8 mouse cellular contexts compared by ENCODE assay signal in the genomic region with DNA sequence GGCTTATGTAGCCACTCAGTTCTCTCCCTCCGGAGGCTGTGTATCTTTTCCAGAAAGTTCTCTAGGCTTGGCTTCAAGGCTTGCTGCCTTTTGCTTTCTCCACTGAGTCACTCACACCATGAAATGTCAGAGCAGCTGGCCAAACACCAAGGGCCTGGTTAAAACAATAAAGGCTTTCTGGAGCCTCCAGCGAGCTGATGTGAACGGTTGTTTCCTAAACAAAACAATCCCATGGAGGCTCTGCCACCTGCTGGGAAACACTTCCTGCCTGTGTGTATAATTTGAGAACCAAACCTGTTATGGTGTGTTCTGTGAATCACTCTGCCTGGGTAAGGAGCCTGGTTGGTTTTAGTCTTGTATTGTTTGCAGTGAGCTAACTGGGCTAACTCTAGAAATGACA.
DNase-seq lines count a peak whose midpoint lies in the region; ATAC-seq lines count a peak whose summit lies in the region.

No protein-coding gene starts in this region.

- H3K9ac ChIP-seq in heart, embryonic 15.5 days = no peak overlapping the region

- H3K27me3 ChIP-seq in heart, embryonic 15.5 days = no peaks in the 10 kb centered on the region

- peak; percentile 19 for DNase-seq in ES-CJ7 (ENCODE audit: low read depth, low spot score)
- DNase-seq in adrenal gland, adult 8-10 months = peak; percentile 58
- DNase-seq in fat pad, adult 2 months (ENCODE audit: extremely low read depth, low read depth, low spot score) = peak; percentile 7
- DNase-seq in layer of hippocampus, postnatal 10 days (ENCODE audit: low spot score in 2 of 2) = peak; percentile 16 to 36
- peak; percentile 44 to 52 for DNase-seq in lung, postnatal 4 days
- peak; percentile 30 to 39 for DNase-seq in right cerebral cortex, postnatal 36 days (ENCODE audit: low spot score in 2 of 2)
- no peak for DNase-seq in natural killer cell, adult 2 months (ENCODE audit: low spot score in 2 of 2)

- H3K9me3 ChIP-seq in heart, embryonic 15.5 days (replicated peaks) = no peaks in the 10 kb centered on the region; the same call in 1 of the 2 replicates

- no peak overlapping the region for H3K4me3 ChIP-seq in heart, embryonic 15.5 days

- WGBS in heart, embryonic 15.5 days = 21% methylated on average over 3 of the region's 3 CpGs

- H3K27ac ChIP-seq in heart, embryonic 15.5 days = no peak overlapping the region

- 0 out of 2 replicates have a peak, but pooled peaks have one; percentile 14 for ATAC-seq in heart, embryonic 15.5 days (replicated peaks; ENCODE audit: insufficient number of reproducible peaks, insufficient read depth, low FRiP score, low read depth)

- H3K4me1 ChIP-seq in heart, embryonic 15.5 days (replicated peaks) = peaks cover 11% of the 10 kb centered on the region

- no peak overlapping the region for H3K4me2 ChIP-seq in heart, embryonic 15.5 days

- H3K36me3 ChIP-seq in heart, embryonic 15.5 days = no peaks in the 10 kb centered on the region

Comparison
In these comparisons a context has a peak if more than half of its experiments do, and no peak if none do; other contexts are left out.
1. DNase-seq: peak in ES-CJ7 (single experiment), adrenal gland, adult 8-10 months (single experiment), fat pad, adult 2 months (single experiment), layer of hippocampus, postnatal 10 days (2 of 2), lung, postnatal 4 days (2 of 2) and right cerebral cortex, postnatal 36 days (2 of 2); none in natural killer cell, adult 2 months (0 of 2).